23 mouse cellular contexts compared by ENCODE assay signal in genomic region chr2:28897340-28897899, GRCm38 (mm10). TPM values are rescaled to one million over a fixed set of nuclear protein-coding genes. Genes with fewer than 3 reads are reported as not detected.
DNase-seq lines count a peak whose midpoint lies in the region; ATAC-seq and TF ChIP-seq lines count a peak whose summit lies in the region.
"Had no signal": no experiment of that assay in that cellular context is flagged by ENCODE, and none has a peak within 500 bp of the region (broad histone marks: within the 10 kb centered on the region; RNA-seq: fewer than 3 reads in every experiment).

No protein-coding gene starts in this region.

- no peaks in the 10 kb centered on the region for H3K27me3 ChIP-seq in midbrain, postnatal 0 days (ENCODE audit: insufficient read depth, low read length)
- peaks cover 56% of the 10 kb centered on the region for H3K27me3 ChIP-seq in midbrain, embryonic 11.5 days (ENCODE audit: control insufficient read depth, insufficient read depth, low read length)
- no peaks in the 10 kb centered on the region for H3K27me3 ChIP-seq in intestine, embryonic 15.5 days (replicated peaks)
- H3K27me3 ChIP-seq in intestine, embryonic 16.5 days (replicated peaks; ENCODE audit: control insufficient read depth, insufficient read depth, low read length): no peaks in the 10 kb centered on the region
- no peaks in the 10 kb centered on the region for H3K27me3 ChIP-seq in intestine, postnatal 0 days (replicated peaks; ENCODE audit: control insufficient read depth, insufficient read depth, low read length)
- H3K27me3 ChIP-seq: CH12.LX, Patski had no signal

- peak; percentile 13; the same call in 1 of the 2 replicates for TF ChIP-seq CTCF in midbrain, postnatal 0 days (IDR thresholded peaks at IDR 0.05)
- peak; percentile 30 for TF ChIP-seq CTCF in intestine, postnatal 0 days (IDR thresholded peaks at IDR 0.05; ENCODE audit: low read depth)

- no peak overlapping the region for H3K27ac ChIP-seq in midbrain, postnatal 0 days (ENCODE audit: low read depth, low read length)
- no peak overlapping the region for H3K27ac ChIP-seq in midbrain, embryonic 11.5 days (ENCODE audit: low read depth, low read length)
- no peak overlapping the region for H3K27ac ChIP-seq in intestine, embryonic 15.5 days
- H3K27ac ChIP-seq in intestine, embryonic 16.5 days (ENCODE audit: low read length): no peak overlapping the region
- H3K27ac ChIP-seq in intestine, postnatal 0 days (ENCODE audit: low read depth, low read length): no peak overlapping the region

- ATAC-seq in midbrain, postnatal 0 days (ENCODE audit: low FRiP score): no peak
- no peak for ATAC-seq in midbrain, embryonic 11.5 days (ENCODE audit: low FRiP score)
- ATAC-seq in intestine, embryonic 15.5 days: peak; percentile 82
- peak; percentile 83 for ATAC-seq in intestine, embryonic 16.5 days
- peak; percentile 57 for ATAC-seq in intestine, postnatal 0 days
- ATAC-seq: activated CD4-positive, CD25-positive, alpha-beta regulatory T cell, adult 4 months; CD4-positive, CD25-positive, alpha-beta regulatory T cell, adult 4 months; Patski had no signal

- peaks cover 42% of the 10 kb centered on the region for H3K36me3 ChIP-seq in midbrain, postnatal 0 days (ENCODE audit: insufficient read depth, low read length)
- H3K36me3 ChIP-seq in midbrain, embryonic 11.5 days (ENCODE audit: control insufficient read depth, insufficient read depth, low read length): no peaks in the 10 kb centered on the region
- peaks cover 26% of the 10 kb centered on the region for H3K36me3 ChIP-seq in intestine, embryonic 15.5 days
- H3K36me3 ChIP-seq in intestine, embryonic 16.5 days (ENCODE audit: control insufficient read depth, insufficient read depth, low read length): 0 out of 2 replicates have a peak, but pooled peaks cover 3% of the 10 kb centered on the region
- H3K36me3 ChIP-seq in intestine, postnatal 0 days (ENCODE audit: control insufficient read depth, insufficient read depth): peaks cover 48% of the 10 kb centered on the region

- no peak overlapping the region for H3K9ac ChIP-seq in midbrain, postnatal 0 days (replicated peaks; ENCODE audit: low read length, poor library complexity, severe bottlenecking)
- H3K9ac ChIP-seq in midbrain, embryonic 11.5 days (ENCODE audit: low read length): no peak overlapping the region
- no peak overlapping the region for H3K9ac ChIP-seq in intestine, embryonic 15.5 days
- H3K9ac ChIP-seq in intestine, embryonic 16.5 days (ENCODE audit: low read depth, low read length): no peak overlapping the region
- H3K9ac ChIP-seq in intestine, postnatal 0 days (ENCODE audit: low read depth, low read length): no peak overlapping the region

- no peak overlapping the region for H3K4me3 ChIP-seq in midbrain, postnatal 0 days (ENCODE audit: low read depth, low read length)
- no peak overlapping the region for H3K4me3 ChIP-seq in midbrain, embryonic 11.5 days (ENCODE audit: low read depth, low read length)
- H3K4me3 ChIP-seq in intestine, embryonic 15.5 days (replicated peaks): no peak overlapping the region
- H3K4me3 ChIP-seq in intestine, embryonic 16.5 days (ENCODE audit: low read length): no peak overlapping the region
- no peak overlapping the region for H3K4me3 ChIP-seq in intestine, postnatal 0 days (ENCODE audit: low read depth, low read length)

- no peak overlapping the region for H3K4me2 ChIP-seq in midbrain, postnatal 0 days (ENCODE audit: low read depth, low read length, poor library complexity, severe bottlenecking)
- no peak overlapping the region for H3K4me2 ChIP-seq in midbrain, embryonic 11.5 days
- H3K4me2 ChIP-seq in intestine, embryonic 15.5 days (replicated peaks): no peak overlapping the region
- no peak overlapping the region for H3K4me2 ChIP-seq in intestine, embryonic 16.5 days (ENCODE audit: low read depth, low read length)
- no peak overlapping the region for H3K4me2 ChIP-seq in intestine, postnatal 0 days (replicated peaks; ENCODE audit: low read depth)

- WGBS in midbrain, postnatal 0 days: 65% methylated on average over 4 of the region's 4 CpGs
- 84% methylated on average over 4 of the region's 4 CpGs for WGBS in midbrain, embryonic 11.5 days
- 64% methylated on average over 4 of the region's 4 CpGs for WGBS in intestine, embryonic 15.5 days
- WGBS in intestine, embryonic 16.5 days: 71% methylated on average over 4 of the region's 4 CpGs
- WGBS in intestine, postnatal 0 days: 49% methylated on average over 4 of the region's 4 CpGs

- no peak for DNase-seq in midbrain, postnatal 0 days (ENCODE audit: low spot score)
- no peak for DNase-seq in midbrain, embryonic 11.5 days (ENCODE audit: low spot score, missing footprints)
- no peak for DNase-seq in embryo, embryonic 10 days (ENCODE audit: low spot score)
- no peak for DNase-seq in left cerebral cortex, adult 8-10 months (ENCODE audit: low spot score in 2 of 2)
- no peak for DNase-seq in frontal cortex, adult 2 months (ENCODE audit: extremely low spot score in 1 of 2, low spot score in 1 of 2)
- DNase-seq: adrenal gland, adult 2 months; adrenal gland, adult 8-10 months; adrenal gland, postnatal 10 days; adrenal gland, postnatal 14 days; adrenal gland, postnatal 25 days; adrenal gland, postnatal 36 days; B cell, adult 2 months; cerebellum, adult 11 months; cerebellum, adult 11-12 months had no signal

- no peaks in the 10 kb centered on the region for H3K9me3 ChIP-seq in midbrain, postnatal 0 days (ENCODE audit: low read length)
- no peaks in the 10 kb centered on the region for H3K9me3 ChIP-seq in midbrain, embryonic 11.5 days (ENCODE audit: control insufficient read depth, low read length)
- H3K9me3 ChIP-seq in intestine, embryonic 15.5 days: no peaks in the 10 kb centered on the region
- no peaks in the 10 kb centered on the region for H3K9me3 ChIP-seq in intestine, embryonic 16.5 days (ENCODE audit: control insufficient read depth, low read length)
- no peaks in the 10 kb centered on the region for H3K9me3 ChIP-seq in intestine, postnatal 0 days (ENCODE audit: control insufficient read depth)
- H3K9me3 ChIP-seq: G1E had no signal

- no peaks in the 10 kb centered on the region for H3K4me1 ChIP-seq in midbrain, postnatal 0 days (ENCODE audit: insufficient read depth, low read length)
- peaks cover 16% of the 10 kb centered on the region for H3K4me1 ChIP-seq in midbrain, embryonic 11.5 days (ENCODE audit: control insufficient read depth, insufficient read depth, low read length)
- no peaks in the 10 kb centered on the region for H3K4me1 ChIP-seq in intestine, embryonic 15.5 days (replicated peaks)
- H3K4me1 ChIP-seq in intestine, embryonic 16.5 days (ENCODE audit: control insufficient read depth, insufficient read depth, low read length): 0 out of 2 replicates have a peak, but pooled peaks cover 4% of the 10 kb centered on the region
- no peaks in the 10 kb centered on the region for H3K4me1 ChIP-seq in intestine, postnatal 0 days (replicated peaks; ENCODE audit: control insufficient read depth, insufficient read depth, low read length)

RNA-seq across cellular contexts. Expression of gene Barhl1, which starts 19.0 kb away (rescaled TPM):
- total RNA-seq in midbrain, postnatal 0 days (2014; rRNA removed): 36.8 and 49.0 TPM in 2 replicates
- 36.8 and 36.9 TPM in 2 replicates for polyA plus RNA-seq in midbrain, postnatal 0 days (2015; fragmentation: Nextera tagmentation; extraction: Ambion mirVana)
- 12.2 and 12.7 TPM in 2 replicates for polyA plus RNA-seq in midbrain, embryonic 11.5 days (2014; fragmentation: Nextera tagmentation; extraction: Ambion mirVana)
- polyA plus RNA-seq in intestine, embryonic 15.5 days (2015; fragmentation: Nextera tagmentation; extraction: Ambion mirVana): 0.06 TPM in 1 of 2 replicates, not detected in the other
- not detected in 2 replicates for polyA plus RNA-seq in intestine, embryonic 16.5 days (2015; fragmentation: Nextera tagmentation; extraction: Ambion mirVana)
- polyA plus RNA-seq in intestine, postnatal 0 days (2015; fragmentation: Nextera tagmentation; extraction: Ambion mirVana): not detected in 2 replicates
- total RNA-seq in left cerebral cortex, adult 8-10 months (2022): under 1 TPM in 2 of 4 experiments, not detected in 2; 0.14 to 0.55 TPM
- polyA plus RNA-seq in frontal cortex, adult 2 months (2012; rRNA removed): 0.04 and 0.23 TPM in 2 replicates
- total RNA-seq: adrenal gland, adult 18-20 months; adrenal gland, adult 2 months; adrenal gland, adult 8-10 months; adrenal gland, postnatal 14 days; adrenal gland, postnatal 25 days; adrenal gland, postnatal 36 days; CH12.LX had no signal
- polyA plus RNA-seq: activated CD4-positive, CD25-positive, alpha-beta regulatory T cell, adult 4 months; CD4-positive, CD25-positive, alpha-beta regulatory T cell, adult 4 months had no signal

RNA-seq across cellular contexts. Expression of gene Ddx31, which starts 57.2 kb away (rescaled TPM):
- total RNA-seq in midbrain, postnatal 0 days (2014; rRNA removed): 18.2 and 18.5 TPM in 2 replicates
- polyA plus RNA-seq in midbrain, postnatal 0 days (2015; fragmentation: Nextera tagmentation; extraction: Ambion mirVana): 8.3 and 10.3 TPM in 2 replicates
- polyA plus RNA-seq in midbrain, embryonic 11.5 days (2014; fragmentation: Nextera tagmentation; extraction: Ambion mirVana): 18.8 and 20.7 TPM in 2 replicates
- 12.1 and 13.6 TPM in 2 replicates for polyA plus RNA-seq in intestine, embryonic 15.5 days (2015; fragmentation: Nextera tagmentation; extraction: Ambion mirVana)
- 10.5 and 11.4 TPM in 2 replicates for polyA plus RNA-seq in intestine, embryonic 16.5 days (2015; fragmentation: Nextera tagmentation; extraction: Ambion mirVana)
- polyA plus RNA-seq in intestine, postnatal 0 days (2015; fragmentation: Nextera tagmentation; extraction: Ambion mirVana): 3.0 and 3.9 TPM in 2 replicates
- total RNA-seq in left cerebral cortex, adult 8-10 months (2022): 1 to 10 TPM; 7.6 to 9.7 (median 8.7) TPM
- 6.6 and 7.6 TPM in 2 replicates for polyA plus RNA-seq in frontal cortex, adult 2 months (2012; rRNA removed)

RNA-seq across cellular contexts. Expression of gene Gtf3c4, which starts 57.3 kb away (rescaled TPM):
- total RNA-seq in midbrain, postnatal 0 days (2014; rRNA removed): 66.3 and 84.2 TPM in 2 replicates
- polyA plus RNA-seq in midbrain, postnatal 0 days (2015; fragmentation: Nextera tagmentation; extraction: Ambion mirVana): 13.7 and 15.0 TPM in 2 replicates
- 32.2 and 34.3 TPM in 2 replicates for polyA plus RNA-seq in midbrain, embryonic 11.5 days (2014; fragmentation: Nextera tagmentation; extraction: Ambion mirVana)
- polyA plus RNA-seq in intestine, embryonic 15.5 days (2015; fragmentation: Nextera tagmentation; extraction: Ambion mirVana): 10.4 and 10.9 TPM in 2 replicates
- 7.1 and 7.4 TPM in 2 replicates for polyA plus RNA-seq in intestine, embryonic 16.5 days (2015; fragmentation: Nextera tagmentation; extraction: Ambion mirVana)
- 3.0 and 3.7 TPM in 2 replicates for polyA plus RNA-seq in intestine, postnatal 0 days (2015; fragmentation: Nextera tagmentation; extraction: Ambion mirVana)
- total RNA-seq in left cerebral cortex, adult 8-10 months (2022): 10 to 100 TPM; 32.2 to 36.3 (median 34.0) TPM
- 12.9 and 14.0 TPM in 2 replicates for polyA plus RNA-seq in frontal cortex, adult 2 months (2012; rRNA removed)

Comparison
In these comparisons a context has a peak if more than half of its experiments do, and no peak if none do; other contexts are left out.
1. ATAC-seq: peak in intestine, embryonic 15.5 days (single experiment), intestine, embryonic 16.5 days (single experiment) and intestine, postnatal 0 days (single experiment); none in midbrain, postnatal 0 days (single experiment) and midbrain, embryonic 11.5 days (single experiment).
2. RNA of gene Barhl1, which starts 19.0 kb away (polyA plus RNA-seq): 36.8 to 36.9 TPM in midbrain, postnatal 0 days and 12.2 to 12.7 TPM in midbrain, embryonic 11.5 days; 0.06 TPM in intestine, embryonic 15.5 days, 0.04 to 0.23 TPM in frontal cortex, adult 2 months, not detected in intestine, embryonic 16.5 days and not detected in intestine, postnatal 0 days; every median in the first group is over 10 times any median in the second.